Mouse (Mus musculus): ENCODE measurements around the gene Cnbd2. TPM values are rescaled to one million over a fixed set of nuclear protein-coding genes. Genes with fewer than 3 reads are reported as not detected.

Cnbd2 gene
- polyA plus RNA-seq, 1 experiment from 2014 or later: 1.7 TPM

DNA sequence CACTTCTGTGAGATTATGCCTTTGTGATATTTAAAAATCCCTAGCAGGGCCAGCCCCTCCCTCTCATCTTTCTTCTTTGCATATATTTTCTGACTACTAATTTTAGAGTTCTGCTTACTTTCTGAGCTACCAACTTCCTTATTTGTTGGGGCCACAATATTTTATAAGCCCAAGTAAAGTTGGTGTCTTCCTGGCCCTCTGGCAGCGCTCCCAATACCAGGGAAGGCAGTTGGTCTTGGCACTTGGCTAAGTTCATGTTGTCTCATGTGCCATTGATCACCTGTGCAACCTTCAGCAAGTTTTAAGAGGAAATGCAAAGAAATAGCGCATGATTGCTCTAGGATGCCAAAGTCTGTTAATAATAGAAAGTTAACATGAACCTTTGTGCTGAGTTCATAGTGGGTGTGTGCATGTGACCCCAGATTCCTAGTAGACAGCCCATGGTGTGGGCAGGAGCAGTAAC, 16.5 kb upstream of the Cnbd2 start:
- no peak overlapping the region for H3K27ac ChIP-seq
- no peak overlapping the region for H3K9ac ChIP-seq
- DNase-seq (no peak), ATAC-seq (ENCODE audit: low read depth) (no peak)
- H3K4me3 ChIP-seq (replicated peaks): no peak overlapping the region
- H3K36me3 ChIP-seq: peaks cover 53% of the 10 kb centered on the region
- no peaks in the 10 kb centered on the region for H3K27me3 ChIP-seq
- WGBS (ENCODE audit: insufficient replicate concordance): 77% methylated on average over 2 of the region's 2 CpGs
- H3K9me3 ChIP-seq (replicated peaks): no peaks in the 10 kb centered on the region
- H3K4me1 ChIP-seq (replicated peaks): peaks cover 4% of the 10 kb centered on the region
- H3K4me2 ChIP-seq: no peak overlapping the region

DNA sequence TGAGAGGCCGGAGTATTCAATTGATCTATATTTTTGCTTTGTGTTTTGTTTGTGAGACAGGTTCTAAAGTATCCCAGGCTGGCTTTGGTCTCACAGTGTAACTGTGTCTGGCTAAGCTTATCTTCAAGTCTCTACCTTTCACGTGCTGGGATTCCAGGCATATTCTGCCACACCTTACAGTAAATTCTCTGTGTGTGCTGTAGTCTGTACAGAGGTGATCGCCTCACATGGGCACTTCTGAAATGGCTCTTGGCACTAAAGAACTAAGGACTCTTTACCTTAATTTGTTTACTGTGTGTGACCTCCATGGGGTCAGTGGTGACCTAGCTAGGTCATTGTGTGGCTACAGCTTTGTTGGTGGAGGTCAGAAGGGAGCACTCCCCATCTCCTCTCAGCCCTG, 15.9 kb upstream of the Cnbd2 start:
- Histone ChIP-seq H3K36me3 (peaks cover 58% of the 10 kb centered on the region), H3K4me2 (no peak overlapping the region), H3K4me3 (replicated peaks) (no peak overlapping the region), H3K27ac (no peak overlapping the region), H3K27me3 (no peaks in the 10 kb centered on the region), H3K9me3 (replicated peaks) (no peaks in the 10 kb centered on the region), H3K4me1 (replicated peaks) (peaks cover 4% of the 10 kb centered on the region), H3K9ac (no peak overlapping the region)
- 76% methylated on average over 3 of the region's 3 CpGs for WGBS (ENCODE audit: insufficient replicate concordance)
- ATAC-seq (ENCODE audit: low read depth) (no peak), DNase-seq (no peak)

DNA sequence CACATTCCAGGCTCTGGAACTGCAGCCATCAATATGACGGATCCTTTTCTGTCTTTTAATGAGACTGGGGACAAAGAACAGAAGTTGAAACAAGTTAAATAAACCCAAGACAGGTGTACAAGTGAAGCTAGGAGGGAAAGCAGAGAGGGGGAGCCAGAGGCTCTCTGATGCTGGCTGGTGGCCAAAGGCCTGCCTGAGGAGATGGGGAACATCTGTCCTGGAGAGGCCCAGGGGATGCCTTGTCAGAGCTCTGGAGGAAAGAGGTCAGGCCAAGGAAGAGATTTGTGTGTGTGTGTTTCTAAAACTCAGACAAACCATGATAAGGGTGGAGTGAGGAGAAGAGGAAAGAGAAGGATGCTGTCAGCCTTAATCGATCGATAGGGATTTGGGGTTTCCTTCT, 14.4 kb upstream of the Cnbd2 start:
- H3K4me2 ChIP-seq: no peak overlapping the region
- no peak for ATAC-seq (ENCODE audit: low read depth)
- DNase-seq: no peak
- H3K9me3 ChIP-seq (replicated peaks): no peaks in the 10 kb centered on the region
- H3K36me3 ChIP-seq: peaks cover 59% of the 10 kb centered on the region
- 73% methylated on average over 3 of the region's 3 CpGs for WGBS (ENCODE audit: insufficient replicate concordance)
- H3K4me3 ChIP-seq (replicated peaks): no peak overlapping the region
- H3K27me3 ChIP-seq: no peaks in the 10 kb centered on the region
- no peak overlapping the region for H3K27ac ChIP-seq
- peaks cover 14% of the 10 kb centered on the region for H3K4me1 ChIP-seq (replicated peaks)
- no peak overlapping the region for H3K9ac ChIP-seq

DNA sequence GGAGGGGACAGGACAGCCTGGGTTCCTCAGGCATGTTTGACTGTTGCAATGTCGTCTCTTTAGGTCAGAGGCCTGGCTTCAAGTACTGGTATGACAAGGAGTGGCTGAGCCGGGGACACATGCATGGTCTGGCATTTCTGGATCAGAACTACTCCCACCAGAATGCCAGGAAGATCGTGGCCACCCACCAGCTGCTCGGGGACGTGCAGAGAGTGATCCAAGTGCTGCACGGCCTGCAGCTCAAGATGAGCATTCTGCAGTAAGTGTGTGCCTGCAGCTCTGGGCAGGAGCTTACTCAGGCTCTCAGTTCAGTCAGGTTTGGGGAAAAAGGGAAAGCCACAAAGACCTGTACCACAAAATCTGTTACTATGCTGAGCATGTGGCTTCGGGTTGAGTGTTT, 13.6 kb upstream of the Cnbd2 start:
- H3K9me3 ChIP-seq (replicated peaks): no peaks in the 10 kb centered on the region
- H3K4me2 ChIP-seq: no peak overlapping the region
- H3K36me3 ChIP-seq: peaks cover 58% of the 10 kb centered on the region
- H3K9ac ChIP-seq: no peak overlapping the region
- no peak overlapping the region for H3K4me3 ChIP-seq (replicated peaks)
- no peaks in the 10 kb centered on the region for H3K27me3 ChIP-seq
- H3K4me1 ChIP-seq (replicated peaks): peaks cover 14% of the 10 kb centered on the region
- no peak for DNase-seq
- no peak for ATAC-seq (ENCODE audit: low read depth)
- 73% methylated on average over 7 of the region's 7 CpGs for WGBS (ENCODE audit: insufficient replicate concordance)
- H3K27ac ChIP-seq: no peak overlapping the region

DNA sequence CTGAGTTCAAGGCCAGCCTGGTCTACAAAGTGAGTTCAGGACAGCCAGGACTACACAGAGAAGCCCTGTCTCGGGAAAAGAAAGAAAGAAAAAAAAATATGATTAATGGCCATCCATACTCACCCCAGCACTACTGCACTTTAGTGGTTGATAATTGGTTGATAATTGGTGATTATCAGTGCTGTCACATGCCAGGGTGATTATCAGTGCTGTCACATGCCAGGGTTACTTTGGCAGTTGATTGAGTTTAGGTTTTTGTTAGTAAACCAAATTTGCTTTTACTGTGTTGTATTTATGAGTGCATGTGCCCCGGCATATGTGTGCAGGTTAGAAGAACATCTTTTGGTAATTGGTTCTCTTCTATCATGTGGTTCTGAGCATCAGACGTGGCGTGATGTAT, 10.0 kb upstream of the Cnbd2 start:
- H3K27ac ChIP-seq: no peak overlapping the region
- H3K4me2 ChIP-seq: no peak overlapping the region
- ATAC-seq (ENCODE audit: low read depth): no peak
- no peak overlapping the region for H3K4me3 ChIP-seq (replicated peaks)
- no peaks in the 10 kb centered on the region for H3K9me3 ChIP-seq (replicated peaks)
- no peak overlapping the region for H3K9ac ChIP-seq
- H3K36me3 ChIP-seq: peaks cover 60% of the 10 kb centered on the region
- no peak for DNase-seq
- 61% methylated on average over 4 of the region's 4 CpGs for WGBS (ENCODE audit: insufficient replicate concordance)
- peaks cover 10% of the 10 kb centered on the region for H3K4me1 ChIP-seq (replicated peaks)
- no peaks in the 10 kb centered on the region for H3K27me3 ChIP-seq

DNA sequence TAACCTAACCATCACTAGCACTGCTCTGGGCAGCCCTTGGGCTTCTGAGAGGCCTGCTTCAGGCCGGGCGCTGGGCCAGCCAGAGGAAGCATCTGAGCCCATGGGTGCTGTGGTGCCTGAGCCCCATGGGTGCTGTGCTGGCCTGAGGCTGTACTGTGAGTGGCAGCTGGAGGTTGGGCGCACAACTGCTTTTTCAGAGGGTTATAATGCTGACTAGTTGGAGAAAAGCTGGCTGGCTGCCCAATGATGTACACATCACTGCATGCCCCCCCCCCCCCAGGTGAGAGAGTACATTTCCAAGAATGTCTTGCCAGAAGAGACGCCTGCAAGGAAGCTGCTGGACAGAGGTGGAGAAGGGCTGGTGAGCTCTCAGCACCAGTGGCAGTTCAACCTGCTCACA, 7.7 kb upstream of the Cnbd2 start:
- Histone ChIP-seq H3K27me3 (no peaks in the 10 kb centered on the region), H3K27ac (no peak overlapping the region), H3K36me3 (peaks cover 55% of the 10 kb centered on the region), H3K9ac (no peak overlapping the region), H3K4me2 (no peak overlapping the region), H3K4me3 (replicated peaks) (no peak overlapping the region), H3K9me3 (replicated peaks) (no peaks in the 10 kb centered on the region), H3K4me1 (replicated peaks) (peaks cover 10% of the 10 kb centered on the region)
- ATAC-seq (ENCODE audit: low read depth) (no peak), DNase-seq (no peak)
- WGBS (ENCODE audit: insufficient replicate concordance): 81% methylated on average over 4 of the region's 4 CpGs

DNA sequence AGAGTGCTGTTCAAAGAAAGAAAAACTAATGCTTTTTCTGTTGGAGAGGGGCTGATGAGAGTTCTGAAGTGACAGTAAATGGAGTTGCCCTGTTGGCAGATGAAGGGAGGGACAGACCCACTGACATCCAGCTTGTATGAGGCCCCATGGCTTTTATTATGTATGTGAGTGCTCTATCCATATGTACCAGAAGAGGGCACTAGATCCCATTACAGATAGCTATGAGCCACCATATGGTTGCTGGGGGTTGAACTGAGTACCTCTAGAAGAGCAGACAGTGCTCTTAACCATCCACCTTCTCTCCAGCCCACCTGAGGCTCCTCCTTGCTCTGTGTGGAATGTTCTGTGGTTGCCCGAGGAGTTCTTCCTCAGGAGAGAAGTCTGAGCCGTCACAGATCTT, 6.3 kb upstream of the Cnbd2 start:
- Histone ChIP-seq H3K27me3 (no peaks in the 10 kb centered on the region), H3K27ac (no peak overlapping the region), H3K4me2 (no peak overlapping the region), H3K9ac (no peak overlapping the region), H3K36me3 (peaks cover 49% of the 10 kb centered on the region), H3K4me1 (replicated peaks) (peaks cover 16% of the 10 kb centered on the region), H3K9me3 (replicated peaks) (no peaks in the 10 kb centered on the region), H3K4me3 (replicated peaks) (no peak overlapping the region)
- ATAC-seq (ENCODE audit: low read depth): no peak
- WGBS (ENCODE audit: insufficient replicate concordance): 76% methylated on average over 2 of the region's 2 CpGs
- no peak for DNase-seq

DNA sequence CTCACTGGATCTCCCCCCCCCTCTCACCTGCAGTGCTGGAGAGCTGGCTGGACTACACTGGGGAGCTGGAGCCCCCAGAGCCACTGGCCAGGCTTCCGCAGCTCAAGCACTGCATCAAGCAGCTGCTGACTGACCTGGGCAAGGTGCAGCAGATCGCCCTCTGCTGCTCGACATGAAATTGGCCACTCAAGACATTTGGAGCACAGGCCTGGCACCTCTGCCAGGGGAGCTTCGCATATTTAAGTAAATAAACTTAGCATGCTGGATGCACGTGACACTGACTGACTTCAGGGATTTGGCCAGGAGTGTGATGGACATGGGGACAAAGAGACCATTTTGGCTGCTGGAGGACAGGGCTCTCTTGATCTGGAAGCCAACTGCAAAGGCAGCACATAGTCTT, 4.8 kb upstream of the Cnbd2 start:
- WGBS (ENCODE audit: insufficient replicate concordance): 68% methylated on average over 5 of the region's 5 CpGs
- Histone ChIP-seq H3K4me1 (replicated peaks) (peaks cover 16% of the 10 kb centered on the region), H3K4me3 (replicated peaks) (no peak overlapping the region), H3K9ac (no peak overlapping the region), H3K9me3 (replicated peaks) (no peaks in the 10 kb centered on the region), H3K4me2 (no peak overlapping the region), H3K27me3 (no peaks in the 10 kb centered on the region), H3K36me3 (peaks cover 42% of the 10 kb centered on the region), H3K27ac (no peak overlapping the region)
- DNase-seq (no peak), ATAC-seq (ENCODE audit: low read depth) (no peak)

DNA sequence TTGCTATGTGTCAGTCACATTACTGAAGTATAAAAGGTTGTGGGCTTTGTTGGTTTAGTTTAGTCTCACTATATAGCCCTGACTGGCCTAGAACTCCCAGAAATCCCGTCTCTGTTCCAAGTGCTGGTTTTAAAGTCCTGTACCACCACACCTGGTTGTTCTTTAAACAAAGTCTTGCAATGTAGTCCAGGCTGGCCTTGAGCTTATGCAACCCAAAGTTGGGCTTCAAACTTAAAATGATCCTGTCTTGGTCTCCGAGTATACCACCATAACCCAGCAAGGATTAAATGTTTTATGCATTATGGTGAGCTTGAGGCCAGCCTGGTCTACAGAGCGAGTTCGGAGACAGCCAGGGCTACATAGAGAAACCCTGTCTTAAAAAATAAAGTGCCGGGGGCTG, 2.2 kb upstream of the Cnbd2 start:
- no peak overlapping the region for H3K4me3 ChIP-seq (replicated peaks)
- no peak overlapping the region for H3K9ac ChIP-seq
- H3K27me3 ChIP-seq: no peaks in the 10 kb centered on the region
- 79% methylated on average over 5 of the region's 5 CpGs for WGBS (ENCODE audit: insufficient replicate concordance)
- ATAC-seq (ENCODE audit: low read depth): no peak
- no peak for DNase-seq
- H3K4me1 ChIP-seq (replicated peaks): peaks cover 24% of the 10 kb centered on the region
- H3K36me3 ChIP-seq: peaks cover 26% of the 10 kb centered on the region; the same call in 1 of the 2 replicates
- no peak overlapping the region for H3K27ac ChIP-seq
- no peaks in the 10 kb centered on the region for H3K9me3 ChIP-seq (replicated peaks)
- H3K4me2 ChIP-seq: no peak overlapping the region

DNA sequence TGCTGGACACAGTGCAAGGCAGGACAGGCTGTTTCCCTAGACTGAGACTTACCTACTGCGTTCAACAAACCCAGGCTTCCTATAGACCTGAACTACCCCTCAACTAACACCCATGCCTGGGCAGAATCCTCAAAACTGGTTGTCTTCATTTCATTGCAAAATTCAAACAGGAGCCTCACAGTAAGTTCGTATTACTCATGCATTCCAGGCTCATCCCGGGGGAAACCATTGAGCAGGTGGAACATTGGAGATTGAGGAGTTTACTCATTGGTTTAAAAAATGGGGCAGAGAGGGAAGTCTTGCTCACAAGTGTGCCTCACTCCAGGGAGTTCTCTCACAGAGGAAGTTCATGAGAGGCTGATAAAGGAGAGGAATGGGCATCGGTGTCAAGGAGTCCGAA, 1.6 kb upstream of the Cnbd2 start:
- Histone ChIP-seq H3K4me3 (replicated peaks) (no peak overlapping the region), H3K9me3 (replicated peaks) (no peaks in the 10 kb centered on the region), H3K27me3 (no peaks in the 10 kb centered on the region), H3K4me1 (replicated peaks) (peaks cover 24% of the 10 kb centered on the region), H3K27ac (no peak overlapping the region), H3K4me2 (no peak overlapping the region), H3K9ac (no peak overlapping the region), H3K36me3 (peaks cover 21% of the 10 kb centered on the region; the same call in 1 of the 2 replicates)
- ATAC-seq (ENCODE audit: low read depth): no peak
- no peak for DNase-seq
- WGBS (ENCODE audit: insufficient replicate concordance): 65% methylated on average over 5 of the region's 5 CpGs

DNA sequence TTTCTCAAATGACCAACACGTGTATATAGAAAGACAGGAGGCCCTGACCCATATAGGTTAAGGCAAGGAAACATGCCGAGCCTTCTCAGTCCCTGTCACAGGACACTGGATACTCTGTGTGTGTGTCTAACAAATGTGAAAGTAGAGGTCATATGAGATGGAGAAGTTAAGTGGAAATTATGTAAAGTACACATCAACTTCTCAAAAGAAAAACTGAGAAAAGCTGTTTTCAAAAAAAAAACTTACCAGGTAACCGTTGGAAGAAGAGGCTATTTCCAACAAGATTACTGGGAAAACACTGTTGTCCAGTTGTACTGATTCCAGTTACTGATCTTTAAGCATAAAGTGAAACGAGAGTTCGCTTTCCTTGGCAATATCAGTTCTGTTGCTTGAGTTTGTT, 1.2 kb upstream of the Cnbd2 start:
- Histone ChIP-seq H3K9me3 (replicated peaks) (no peaks in the 10 kb centered on the region), H3K27ac (no peak overlapping the region), H3K9ac (peak overlapping the region; percentile 93; the same call in 1 of the 2 replicates), H3K4me3 (replicated peaks) (peak overlapping the region; percentile 93), H3K4me2 (peak overlapping the region; percentile 87), H3K36me3 (peaks cover 18% of the 10 kb centered on the region; the same call in 1 of the 2 replicates), H3K27me3 (no peaks in the 10 kb centered on the region), H3K4me1 (replicated peaks) (peaks cover 26% of the 10 kb centered on the region)
- 70% methylated on average over 5 of the region's 5 CpGs for WGBS (ENCODE audit: insufficient replicate concordance)
- no peak for ATAC-seq (ENCODE audit: low read depth)
- DNase-seq: no peak

DNA sequence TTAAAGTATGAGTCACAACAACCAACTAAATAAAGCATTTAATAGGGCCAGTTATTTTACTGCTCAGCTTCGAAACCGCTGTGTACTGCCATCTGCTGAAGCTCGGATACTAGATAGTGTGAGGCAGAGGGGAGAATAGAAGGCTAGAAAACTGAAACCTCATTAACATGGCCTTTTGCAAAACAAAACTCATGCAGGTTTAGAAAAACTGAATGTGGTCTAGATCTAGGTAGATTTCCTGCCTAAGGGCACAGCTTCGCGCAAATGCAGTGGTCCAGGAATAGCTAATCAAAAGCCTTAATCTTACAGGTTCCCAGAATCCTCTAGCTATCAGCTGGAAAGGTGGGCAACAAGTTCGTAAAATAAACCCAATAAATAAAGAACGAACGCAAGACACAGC, 658 bp upstream of the Cnbd2 start:
- WGBS (ENCODE audit: insufficient replicate concordance): 17% methylated on average over 8 of the region's 8 CpGs
- DNase-seq: no peak

More for the DNA sequence above, 658 bp upstream of the Cnbd2 start:
- Histone ChIP-seq H3K4me2 (peak overlapping the region; percentile 87), H3K9ac (peak overlapping the region; percentile 93), H3K9me3 (replicated peaks) (no peaks in the 10 kb centered on the region), H3K36me3 (peaks cover 18% of the 10 kb centered on the region; the same call in 1 of the 2 replicates), H3K27me3 (no peaks in the 10 kb centered on the region), H3K4me3 (replicated peaks) (peak overlapping the region; percentile 93), H3K27ac (peak overlapping the region; percentile 93), H3K4me1 (replicated peaks) (peaks cover 27% of the 10 kb centered on the region)
- no peak for ATAC-seq (ENCODE audit: low read depth)
